Mouse (Mus musculus) thymus, adult 2 months (tissue): Measurements from ENCODE around the gene Twf1. TPM values are rescaled to one million over a fixed set of nuclear protein-coding genes. Genes with fewer than 3 reads are reported as not detected.

ENCODE experiments used
- DNase-seq: peaks from one replicate; pipeline ENCODE4 v3.0.0; 2021
- H3K27ac ChIP-seq: fragments of 200-500 bp; 2 replicates; pipeline ENCODE4 v1.5.1; 2012; ENCODE audit warnings: low read length, control low read depth; ENCODE audit not compliant: control insufficient read depth, insufficient read depth
- H3K27me3 ChIP-seq: fragments of 200-500 bp; 2 replicates; pipeline ENCODE4 v1.6.1; 2012; ENCODE audit warnings: mild to moderate bottlenecking, low read length, moderate library complexity, mixed read lengths; ENCODE audit not compliant: control insufficient read depth, insufficient read depth
- H3K36me3 ChIP-seq: fragments of 200-500 bp; 2 replicates; pipeline ENCODE4 v1.6.1; 2012; ENCODE audit warnings: mild to moderate bottlenecking, low read length, moderate library complexity; ENCODE audit not compliant: control insufficient read depth, insufficient read depth
- H3K4me1 ChIP-seq: fragments of 200-500 bp; replicated peaks from 2 replicates; pipeline ENCODE4 v1.6.1; 2012; ENCODE audit warnings: low read length; ENCODE audit not compliant: control insufficient read depth, insufficient read depth
- H3K4me3 ChIP-seq: fragments of 200-500 bp; 2 replicates; pipeline ENCODE4 v1.5.1; 2012; ENCODE audit warnings: mild to moderate bottlenecking, low read length, control low read depth, moderate library complexity; ENCODE audit not compliant: control insufficient read depth, insufficient read depth
- CTCF ChIP-seq: fragments of 200-500 bp; IDR thresholded peaks from 2 replicates; pipeline ENCODE4 v1.5.1; 2012; ENCODE audit warnings: mild to moderate bottlenecking, control low read depth, low read length, moderate library complexity, borderline replicate concordance; ENCODE audit not compliant: control insufficient read depth, poor library complexity, insufficient read depth; ENCODE audit errors: extremely low read depth
- POLR2A ChIP-seq: fragments of 200-500 bp; IDR thresholded peaks from 2 replicates; pipeline ENCODE4 v1.6.1; 2012; ENCODE audit warnings: mild to moderate bottlenecking, low read length, control low read depth, moderate library complexity; ENCODE audit not compliant: control insufficient read depth, poor library complexity, insufficient read depth; ENCODE audit errors: extremely low read depth
- WGBS: fragments of 180-500 bp; shearing (Covaris S2); methylation state at CpG from one replicate; pipeline ENCODE4 v1.1.7; 2018; 5-methylcytosine and 5-hydroxymethylcytosine counted together
- polyA plus RNA-seq: library from polyadenylated mRNA; depleted of rRNA; stranded (reverse); fragments of >200 nt; gene quantifications from 2 replicates; pipeline ENCODE4 v1.2.3, GENCODE M21; 2012

Twf1 gene
- polyA plus RNA-seq, 1 experiment = 23.0 TPM

DNA sequence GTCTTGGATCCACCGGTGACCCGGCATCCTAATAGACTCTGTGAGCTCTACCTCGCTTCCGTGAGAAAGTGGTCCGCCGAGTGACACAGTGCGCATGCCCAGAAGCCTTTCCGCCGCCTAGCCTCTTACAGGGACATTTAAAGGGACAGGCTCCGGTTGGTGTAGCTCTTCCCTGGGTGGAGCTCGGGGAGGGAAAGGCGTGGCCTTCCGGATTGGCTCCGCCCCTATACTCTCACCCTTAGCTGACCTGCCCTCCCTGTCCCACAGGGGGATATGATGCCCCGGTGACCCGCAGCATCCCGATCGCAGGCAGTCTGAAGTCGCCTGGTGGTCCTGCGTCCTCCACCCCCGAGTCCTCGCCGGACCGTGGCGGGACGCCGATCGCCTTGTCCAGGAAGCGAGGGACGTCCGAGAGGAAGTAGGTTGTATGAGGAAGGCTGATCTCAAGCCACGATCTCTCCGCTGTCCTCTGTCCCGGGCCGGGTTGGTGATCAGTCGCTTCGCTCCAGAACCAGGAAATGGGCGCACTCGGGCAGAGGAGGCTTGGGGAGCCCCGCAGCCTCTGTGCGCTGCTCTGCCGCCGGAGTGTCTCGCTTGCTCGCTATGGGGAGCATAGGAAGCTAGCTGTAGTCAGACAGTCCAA lies 46.2 kb downstream of the Twf1 start, which contains the start of the genes Pus7l and Irak4:
TSS of gene Pus7l (minus strand) at position 139 of the 643 bp plus-strand sequence.
TSS of gene Irak4 (plus strand) at position 235 of the 643 bp plus-strand sequence.
- under 1% methylated on average over 45 of the region's 45 CpGs for WGBS

DNA sequence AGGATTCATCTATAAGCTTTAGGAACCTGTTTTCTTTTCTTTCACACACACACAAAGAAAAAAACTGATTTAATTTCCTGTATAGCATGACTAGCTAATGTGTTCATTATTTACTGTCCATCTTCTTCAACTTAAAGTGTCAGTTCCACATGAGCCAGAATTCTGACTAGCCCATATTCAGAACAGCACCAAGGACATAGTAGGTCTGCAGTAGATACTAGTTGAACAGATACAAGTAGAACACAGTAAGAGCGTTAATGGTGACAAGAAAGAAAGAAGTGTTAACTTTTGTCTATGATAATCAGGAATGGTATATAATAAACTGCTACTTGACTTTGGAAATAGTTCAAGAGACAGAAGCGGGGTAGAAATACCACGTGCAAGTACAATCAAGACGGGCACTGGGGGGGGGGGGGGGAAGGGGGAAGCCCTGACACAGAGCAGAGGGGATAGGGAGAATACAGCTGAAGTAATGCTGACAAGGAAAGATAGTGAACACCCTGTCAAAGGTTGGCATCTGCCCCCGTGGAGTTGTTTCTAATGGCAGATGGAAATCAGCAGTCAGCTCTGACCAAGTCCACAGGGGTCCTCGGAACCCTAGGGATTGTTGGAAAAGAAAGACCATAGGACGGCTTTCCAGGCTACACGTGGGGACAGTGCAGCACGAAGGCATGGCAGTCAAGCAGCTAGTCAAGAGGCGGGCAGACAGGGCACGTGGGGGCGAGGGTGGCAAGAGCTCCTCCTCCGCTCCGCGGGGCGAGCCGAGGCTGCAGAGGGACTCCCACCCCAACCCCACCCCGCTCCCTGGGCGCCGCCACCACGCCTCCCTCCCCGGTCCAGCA lies 46.9 kb downstream of the Twf1 start:
- no peak for TF ChIP-seq POLR2A
- no peak for TF ChIP-seq CTCF
- Histone ChIP-seq H3K4me1 (peaks cover 6% of the 10 kb centered on the region), H3K27ac (no peak overlapping the region), H3K4me3 (peak overlapping the region; percentile 92), H3K27me3 (no peaks in the 10 kb centered on the region), H3K36me3 (no peaks in the 10 kb centered on the region)
- WGBS = 3% methylated on average over 22 of the region's 22 CpGs
- DNase-seq = no peak

More for the DNA sequence above, 46.2 kb downstream of the Twf1 start, which contains the start of the genes Pus7l and Irak4:
- Histone ChIP-seq H3K4me1 (peaks cover 6% of the 10 kb centered on the region), H3K4me3 (peak within 1 kb of the TSS; percentile 92), H3K36me3 (no peaks in the 10 kb centered on the region), H3K27me3 (no peaks in the 10 kb centered on the region), H3K27ac (peak within 1 kb of the TSS; percentile 10)
- DNase-seq = peak; percentile 93
- TF ChIP-seq CTCF = peak; percentile 59; the same call in 1 of the 2 replicates
- no peak for TF ChIP-seq POLR2A

DNA sequence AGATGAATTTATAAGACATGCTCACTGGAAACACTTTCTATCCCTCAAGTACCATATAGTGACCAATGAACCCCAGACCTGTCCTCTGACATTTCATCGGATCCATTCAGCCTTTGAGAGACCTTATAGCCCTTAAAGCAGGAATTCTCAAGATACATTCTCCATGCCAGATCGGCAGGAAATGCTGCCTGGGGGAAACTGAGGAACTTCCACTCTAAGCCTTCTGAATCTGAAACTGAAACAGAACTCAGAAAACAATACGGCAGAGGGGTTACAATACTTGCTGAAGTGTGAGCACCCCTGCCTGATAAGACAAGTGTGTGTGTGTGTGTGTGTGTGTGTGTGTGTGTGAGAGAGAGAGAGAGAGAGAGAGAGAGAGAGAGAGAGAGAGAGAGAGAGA lies 50.4 kb downstream of the Twf1 start:
- DNase-seq = no peak
- TF ChIP-seq CTCF (no peak), POLR2A (no peak)
- peaks cover 4% of the 10 kb centered on the region for H3K4me1 ChIP-seq
- H3K27ac ChIP-seq = no peak overlapping the region
- no peak overlapping the region for H3K4me3 ChIP-seq
- no peaks in the 10 kb centered on the region for H3K36me3 ChIP-seq
- 93% methylated on average over 3 of the region's 3 CpGs for WGBS
- H3K27me3 ChIP-seq = no peaks in the 10 kb centered on the region

DNA sequence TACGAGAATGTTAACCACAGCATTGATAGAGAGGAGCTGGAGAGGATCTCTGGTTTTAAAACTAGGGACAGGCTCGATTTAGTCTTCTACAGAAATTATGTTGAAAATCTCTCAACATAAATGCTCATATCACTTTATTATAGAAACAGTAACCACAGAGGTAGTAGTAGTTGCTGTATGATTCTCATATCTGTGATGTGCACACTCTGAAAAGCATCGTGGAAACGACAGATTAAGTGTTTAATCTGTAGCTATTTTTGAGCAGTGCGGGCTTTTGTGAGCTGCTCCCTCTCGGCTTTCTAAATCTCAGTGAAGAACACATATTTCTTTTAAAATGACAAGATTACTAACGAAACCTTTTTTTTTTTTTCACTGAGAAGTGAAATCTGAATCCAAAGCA lies 54.2 kb downstream of the Twf1 start:
- Histone ChIP-seq H3K36me3 (no peaks in the 10 kb centered on the region), H3K4me3 (no peak overlapping the region), H3K27me3 (no peaks in the 10 kb centered on the region), H3K4me1 (no peaks in the 10 kb centered on the region), H3K27ac (no peak overlapping the region)
- DNase-seq = no peak
- TF ChIP-seq CTCF (no peak), POLR2A (no peak)
- 97% methylated on average over 7 of the region's 7 CpGs for WGBS

DNA sequence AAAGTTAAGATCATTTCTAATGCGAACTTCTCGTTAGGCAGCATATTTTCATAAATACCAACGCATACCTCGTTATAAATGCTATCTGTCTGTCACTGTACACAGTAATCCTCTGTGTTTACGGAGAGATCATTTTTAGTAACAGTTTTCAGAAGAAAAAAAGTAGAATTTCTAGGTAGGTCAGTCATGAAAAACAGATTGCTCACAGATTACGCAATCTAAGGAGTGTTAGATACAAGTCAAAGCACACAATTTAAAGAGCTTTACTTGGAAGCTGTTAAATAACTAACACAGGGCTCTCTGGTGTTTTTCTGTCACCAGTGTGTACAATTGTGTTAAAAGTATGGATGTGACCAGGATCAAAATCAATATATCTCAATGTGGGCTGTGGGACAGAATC lies 56.7 kb downstream of the Twf1 start:
- no peaks in the 10 kb centered on the region for H3K36me3 ChIP-seq
- no peaks in the 10 kb centered on the region for H3K4me1 ChIP-seq
- H3K27me3 ChIP-seq = no peaks in the 10 kb centered on the region
- no peak for DNase-seq
- H3K4me3 ChIP-seq = no peak overlapping the region
- WGBS = 98% methylated on average over 6 of the region's 6 CpGs
- TF ChIP-seq POLR2A = no peak
- no peak for TF ChIP-seq CTCF
- H3K27ac ChIP-seq = no peak overlapping the region

DNA sequence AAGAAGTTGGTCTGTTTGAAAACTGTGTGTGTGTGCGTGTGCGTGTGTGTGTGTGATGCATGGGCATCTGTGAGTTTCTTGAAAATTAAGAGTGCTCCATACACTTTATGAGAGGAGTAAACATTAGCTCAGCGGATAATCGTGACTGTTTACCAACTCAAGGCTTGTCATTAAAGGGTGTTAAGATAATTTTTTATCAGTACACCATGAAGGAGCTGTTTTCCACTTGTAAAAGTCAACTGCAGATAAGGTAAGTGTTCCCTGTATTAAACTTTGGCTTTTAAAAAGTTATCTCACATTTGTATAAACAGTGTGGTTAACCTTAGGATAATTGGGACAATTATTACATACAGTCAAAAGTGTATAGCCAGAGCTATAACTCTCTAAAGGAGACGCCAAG lies 57.4 kb downstream of the Twf1 start:
- no peak for TF ChIP-seq CTCF
- TF ChIP-seq POLR2A = no peak
- 95% methylated on average over 5 of the region's 5 CpGs for WGBS
- H3K27ac ChIP-seq = no peak overlapping the region

More for the DNA sequence above, 57.4 kb downstream of the Twf1 start:
- Histone ChIP-seq H3K27me3 (no peaks in the 10 kb centered on the region), H3K4me3 (no peak overlapping the region), H3K36me3 (no peaks in the 10 kb centered on the region), H3K4me1 (no peaks in the 10 kb centered on the region)
- no peak for DNase-seq
